Mouse (Mus musculus): ENCODE results near the gene Szrd1.
A peak's percentile ranks its signal among the peaks of the same experiment; 100 is the strongest.

Szrd1 gene

DNA sequence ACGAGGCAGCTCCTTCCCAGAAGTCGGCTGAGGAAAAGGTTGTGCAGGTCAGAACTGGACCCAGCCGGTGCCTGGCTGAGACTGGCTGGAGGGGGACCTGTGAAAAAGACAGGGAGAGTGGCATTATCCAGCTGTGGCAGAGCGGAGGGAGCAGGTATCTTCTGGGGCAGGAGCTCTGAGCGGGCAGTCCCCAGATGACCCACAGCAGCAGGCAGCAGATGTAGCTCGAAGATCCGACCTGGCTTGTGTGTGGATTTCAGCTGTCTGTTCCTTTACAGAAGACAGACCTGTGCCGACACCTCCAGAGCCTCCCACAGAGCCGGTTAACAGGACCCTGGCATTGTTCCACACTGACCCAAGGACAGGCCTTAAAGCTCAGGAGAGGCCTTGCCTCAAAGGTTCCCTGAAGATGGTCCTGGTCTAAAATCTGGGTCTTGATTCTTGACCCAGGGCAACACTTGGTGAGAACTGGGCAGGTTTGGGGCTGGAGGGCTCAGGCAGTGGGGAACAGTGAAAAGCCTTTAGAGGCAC lies 72.0 kb downstream of the Szrd1 start:
- no peak for DNase-seq (ENCODE audit: low spot score)

DNA sequence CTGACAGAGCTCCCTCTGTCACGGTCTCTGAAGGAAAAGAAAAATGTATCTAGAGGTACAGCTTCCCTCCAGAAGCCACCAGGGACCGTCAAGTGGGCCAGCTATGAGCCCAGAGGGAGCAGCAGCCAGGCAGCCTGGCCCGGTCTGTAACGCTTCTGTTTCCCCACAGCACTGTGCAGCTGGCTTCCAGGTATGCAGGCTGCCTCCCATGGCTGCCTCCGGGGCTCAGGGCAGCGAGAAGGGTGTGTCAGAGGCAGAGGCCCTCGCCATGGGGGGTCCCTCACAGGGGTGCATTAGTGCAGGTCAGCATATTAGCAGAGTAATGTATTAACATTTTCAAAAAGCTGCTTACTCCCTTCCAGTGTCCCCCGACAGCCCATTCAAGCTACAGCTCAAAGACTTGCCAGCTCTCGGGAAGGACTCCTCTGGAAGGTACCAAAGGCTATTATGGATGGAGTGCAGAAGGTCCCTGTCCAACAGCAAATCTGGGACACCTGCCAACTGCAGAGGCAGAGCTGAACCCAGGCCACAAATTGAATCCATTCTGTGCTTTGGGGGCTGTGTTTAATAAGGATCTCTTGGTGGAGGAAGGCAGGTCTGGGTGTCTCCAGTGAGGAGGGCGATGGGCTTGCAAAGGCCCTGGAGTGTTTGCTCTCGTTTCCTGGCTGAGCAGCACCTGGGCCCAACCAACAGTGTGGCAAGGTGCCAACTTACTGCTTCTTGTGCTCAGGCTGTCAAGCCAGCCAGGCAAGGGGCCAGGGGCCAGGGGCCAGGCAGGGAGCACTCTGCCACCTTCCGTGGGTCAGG lies 72.7 kb downstream of the Szrd1 start:
- DNase-seq (ENCODE audit: low spot score), result peak; percentile 45

DNA sequence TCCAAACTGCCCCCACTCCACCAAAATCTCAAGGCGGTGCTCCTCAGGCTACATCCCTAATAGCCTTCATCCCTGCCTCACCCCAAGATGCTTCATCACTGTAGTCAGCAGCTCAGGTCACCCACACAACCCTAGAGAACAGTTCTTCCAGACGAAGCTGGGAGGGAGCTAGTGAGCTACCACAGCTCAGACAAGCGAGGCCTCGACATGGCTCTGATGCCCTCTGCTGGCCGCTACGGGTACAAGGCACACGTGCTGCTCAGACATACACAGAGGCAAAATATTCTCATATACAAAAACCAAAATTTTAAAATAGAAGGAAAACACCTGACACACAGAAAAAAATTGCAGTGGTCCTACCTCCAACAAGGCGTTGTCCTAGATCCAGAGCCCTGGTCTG lies 74.5 kb downstream of the Szrd1 start:
- peak; percentile 85 for DNase-seq (ENCODE audit: low spot score)

DNA sequence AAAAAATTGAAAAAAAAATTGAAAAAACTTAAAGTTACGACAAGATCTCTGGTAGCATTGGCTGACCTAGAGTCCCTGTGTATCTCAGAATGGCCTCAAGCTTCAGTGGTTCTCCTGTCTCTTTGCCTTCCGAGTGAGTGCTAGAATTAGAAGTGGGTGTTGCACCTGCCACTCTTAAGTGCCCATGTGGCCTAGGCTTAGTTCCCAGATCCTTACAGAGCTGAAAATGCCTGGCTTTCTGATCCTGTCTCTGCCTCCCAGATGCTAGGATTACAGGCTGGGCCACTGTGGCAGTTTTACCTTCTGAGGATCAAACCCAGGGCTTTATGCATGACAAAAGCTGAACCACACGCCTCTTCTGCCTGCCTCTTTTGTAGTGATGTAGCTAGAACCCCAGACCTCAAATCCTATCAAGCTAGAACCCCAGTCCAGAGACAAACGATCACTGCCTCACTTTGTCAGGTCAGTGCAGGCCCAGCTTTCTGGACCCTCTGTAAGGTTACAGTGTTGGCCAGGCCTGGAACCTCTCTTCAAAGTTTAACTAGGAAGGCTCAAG lies 75.4 kb downstream of the Szrd1 start:
- no peak for DNase-seq (ENCODE audit: low spot score)
